Mouse (Mus musculus): ENCODE results near the gene Slc5a10. TPM values are rescaled to one million over a fixed set of nuclear protein-coding genes. Genes with fewer than 3 reads are reported as not detected.
A peak's percentile ranks its signal among the peaks of the same experiment; 100 is the strongest.

The Slc5a10 gene
- polyA plus RNA-seq, 1 experiment = 0.27 TPM

DNA sequence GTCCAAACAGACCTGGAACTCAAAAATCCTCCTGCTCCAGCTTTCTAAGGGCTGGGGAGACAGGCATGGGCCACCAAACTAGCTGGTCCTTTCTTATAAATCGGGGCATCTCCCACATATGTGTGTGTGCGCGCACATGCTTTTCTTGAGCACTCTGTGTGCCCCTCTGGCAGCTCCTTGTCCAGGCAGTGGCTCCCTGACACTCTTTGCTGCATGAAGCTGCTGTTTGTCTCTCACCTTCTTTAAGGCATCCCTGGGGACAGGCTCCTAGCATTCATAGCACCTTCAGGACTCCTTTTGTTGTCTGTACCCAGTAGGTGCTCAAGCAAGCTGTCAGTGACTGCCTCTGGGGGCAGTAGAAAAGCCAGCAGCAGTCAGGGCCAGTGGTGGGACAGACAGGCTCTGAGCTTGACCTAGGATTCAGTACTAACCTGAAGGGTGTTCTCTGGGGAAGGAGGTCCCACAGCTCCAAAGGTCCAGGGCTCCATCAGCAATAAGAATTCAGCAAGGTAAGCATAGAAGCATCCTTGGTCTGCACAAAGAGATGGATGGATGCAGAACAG, 62.2 kb downstream of the Slc5a10 start:
- no peak overlapping the region for H3K4me3 ChIP-seq (ENCODE audit: control insufficient read depth, insufficient read depth, low read length)
- H3K27ac ChIP-seq (ENCODE audit: control insufficient read depth, insufficient read depth, low read length) = no peak overlapping the region
- TF ChIP-seq CTCF (IDR thresholded peaks at IDR 0.05; ENCODE audit: borderline replicate concordance, control insufficient read depth, extremely low read depth, insufficient read depth, low read length, poor library complexity) = no peak
- no peak for TF ChIP-seq POLR2A (IDR thresholded peaks at IDR 0.05; ENCODE audit: control insufficient read depth, extremely low read depth, insufficient read depth, low read length, poor library complexity)
- 98% methylated on average over 3 of the region's 3 CpGs for WGBS
- no peak for DNase-seq
- H3K36me3 ChIP-seq (ENCODE audit: control insufficient read depth, insufficient read depth, low read length) = peaks cover 19% of the 10 kb centered on the region
- H3K4me1 ChIP-seq (replicated peaks; ENCODE audit: control insufficient read depth, insufficient read depth, low read length) = peaks cover 63% of the 10 kb centered on the region
- no peaks in the 10 kb centered on the region for H3K27me3 ChIP-seq (ENCODE audit: control insufficient read depth, insufficient read depth, low read length)

- no peak overlapping the region for H3K4me3 ChIP-seq (ENCODE audit: control insufficient read depth, insufficient read depth, low read length)
- WGBS = 91% methylated on average over 2 of the region's 2 CpGs
- TF ChIP-seq POLR2A (IDR thresholded peaks at IDR 0.05; ENCODE audit: control insufficient read depth, extremely low read depth, insufficient read depth, low read length, poor library complexity) = no peak
- no peak for TF ChIP-seq CTCF (IDR thresholded peaks at IDR 0.05; ENCODE audit: borderline replicate concordance, control insufficient read depth, extremely low read depth, insufficient read depth, low read length, poor library complexity)
- no peak overlapping the region for H3K27ac ChIP-seq (ENCODE audit: control insufficient read depth, insufficient read depth, low read length)
- no peak for DNase-seq
- H3K36me3 ChIP-seq (ENCODE audit: control insufficient read depth, insufficient read depth, low read length) = peaks cover 9% of the 10 kb centered on the region
- peaks cover 68% of the 10 kb centered on the region for H3K4me1 ChIP-seq (replicated peaks; ENCODE audit: control insufficient read depth, insufficient read depth, low read length)
- H3K27me3 ChIP-seq (ENCODE audit: control insufficient read depth, insufficient read depth, low read length) = no peaks in the 10 kb centered on the region
These were observed 63.2 kb downstream of the Slc5a10 start for GRCm38 (mm10) chr11:61657432-61657831.

GRCm38 (mm10) chr11:61656148-61656850, 64.3 kb downstream of the Slc5a10 start:
- Histone ChIP-seq H3K4me1 (replicated peaks; ENCODE audit: control insufficient read depth, insufficient read depth, low read length) (peaks cover 68% of the 10 kb centered on the region), H3K27ac (ENCODE audit: control insufficient read depth, insufficient read depth, low read length) (no peak overlapping the region), H3K4me3 (ENCODE audit: control insufficient read depth, insufficient read depth, low read length) (no peak overlapping the region), H3K27me3 (ENCODE audit: control insufficient read depth, insufficient read depth, low read length) (no peaks in the 10 kb centered on the region), H3K36me3 (ENCODE audit: control insufficient read depth, insufficient read depth, low read length) (no peaks in the 10 kb centered on the region)
- DNase-seq = no peak
- WGBS = 82% methylated on average over 6 of the region's 6 CpGs
- TF ChIP-seq POLR2A (IDR thresholded peaks at IDR 0.05; ENCODE audit: control insufficient read depth, extremely low read depth, insufficient read depth, low read length, poor library complexity) = no peak
- TF ChIP-seq CTCF (IDR thresholded peaks at IDR 0.05; ENCODE audit: borderline replicate concordance, control insufficient read depth, extremely low read depth, insufficient read depth, low read length, poor library complexity) = no peak

DNA sequence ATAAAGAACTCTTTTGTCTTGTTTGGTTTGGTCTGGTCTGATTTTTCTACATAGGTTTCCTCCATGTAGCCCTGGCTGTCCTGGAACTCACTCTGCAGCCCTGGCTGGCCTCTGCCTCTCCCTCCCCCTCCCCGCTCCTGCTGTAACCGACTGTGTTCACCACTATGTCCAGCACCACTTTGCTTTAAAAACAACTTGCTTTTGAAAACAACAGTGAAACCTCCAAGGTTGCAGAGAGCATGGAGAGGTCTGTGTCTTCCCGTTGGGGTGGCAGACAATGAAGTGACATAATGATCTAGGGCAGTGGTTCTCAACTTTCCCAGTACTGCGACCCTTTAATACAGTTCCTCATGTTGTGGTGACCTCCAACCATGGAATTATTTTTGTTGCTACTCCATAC, 65.0 kb downstream of the Slc5a10 start:
- 89% methylated on average over 4 of the region's 4 CpGs for WGBS
- DNase-seq = no peak
- no peak overlapping the region for H3K27ac ChIP-seq (ENCODE audit: control insufficient read depth, insufficient read depth, low read length)
- H3K36me3 ChIP-seq (ENCODE audit: control insufficient read depth, insufficient read depth, low read length) = no peaks in the 10 kb centered on the region
- no peak overlapping the region for H3K4me3 ChIP-seq (ENCODE audit: control insufficient read depth, insufficient read depth, low read length)
- no peaks in the 10 kb centered on the region for H3K27me3 ChIP-seq (ENCODE audit: control insufficient read depth, insufficient read depth, low read length)
- peaks cover 62% of the 10 kb centered on the region for H3K4me1 ChIP-seq (replicated peaks; ENCODE audit: control insufficient read depth, insufficient read depth, low read length)
- TF ChIP-seq POLR2A (IDR thresholded peaks at IDR 0.05; ENCODE audit: control insufficient read depth, extremely low read depth, insufficient read depth, low read length, poor library complexity) (no peak), CTCF (IDR thresholded peaks at IDR 0.05; ENCODE audit: borderline replicate concordance, control insufficient read depth, extremely low read depth, insufficient read depth, low read length, poor library complexity) (no peak)

- no peaks in the 10 kb centered on the region for H3K36me3 ChIP-seq (ENCODE audit: control insufficient read depth, insufficient read depth, low read length)
- no peak for DNase-seq
These were observed 65.8 kb downstream of the Slc5a10 start for GRCm38 (mm10) chr11:61654786-61655311.

DNA sequence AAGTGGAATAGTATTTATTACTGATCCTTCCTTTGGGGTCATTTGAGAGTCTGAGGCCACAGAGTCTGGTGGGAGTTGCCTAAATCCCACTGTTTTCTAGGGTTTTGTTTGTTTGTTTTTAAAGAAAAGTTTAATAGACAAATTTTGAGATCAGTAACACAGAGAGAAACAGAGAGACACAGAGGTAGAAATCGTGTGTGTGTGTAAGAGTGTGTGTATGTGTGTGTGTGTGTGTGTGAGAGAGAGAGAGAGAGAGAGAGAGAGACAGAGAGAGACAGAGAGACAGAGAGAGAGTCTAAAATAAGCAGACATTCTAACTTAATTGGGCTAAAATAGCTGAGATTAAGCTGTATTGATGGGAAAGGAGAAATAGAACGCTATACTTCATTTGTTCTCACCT, 67.1 kb downstream of the Slc5a10 start:
- peaks cover 61% of the 10 kb centered on the region for H3K4me1 ChIP-seq (replicated peaks; ENCODE audit: control insufficient read depth, insufficient read depth, low read length)
- H3K4me3 ChIP-seq (ENCODE audit: control insufficient read depth, insufficient read depth, low read length) = peak overlapping the region; percentile 87
- H3K27me3 ChIP-seq (ENCODE audit: control insufficient read depth, insufficient read depth, low read length) = no peaks in the 10 kb centered on the region
- H3K27ac ChIP-seq (ENCODE audit: control insufficient read depth, insufficient read depth, low read length) = peak overlapping the region; percentile 59
- TF ChIP-seq POLR2A (IDR thresholded peaks at IDR 0.05; ENCODE audit: control insufficient read depth, extremely low read depth, insufficient read depth, low read length, poor library complexity) = no peak
- no peak for TF ChIP-seq CTCF (IDR thresholded peaks at IDR 0.05; ENCODE audit: borderline replicate concordance, control insufficient read depth, extremely low read depth, insufficient read depth, low read length, poor library complexity)
- DNase-seq = no peak
- 60% methylated on average over 2 of the region's 2 CpGs for WGBS
- no peaks in the 10 kb centered on the region for H3K36me3 ChIP-seq (ENCODE audit: control insufficient read depth, insufficient read depth, low read length)

More at GRCm38 (mm10) chr11:61654786-61655311, 65.8 kb downstream of the Slc5a10 start:
- Histone ChIP-seq H3K4me1 (replicated peaks; ENCODE audit: control insufficient read depth, insufficient read depth, low read length) (peaks cover 59% of the 10 kb centered on the region), H3K4me3 (ENCODE audit: control insufficient read depth, insufficient read depth, low read length) (peak overlapping the region; percentile 55), H3K27me3 (ENCODE audit: control insufficient read depth, insufficient read depth, low read length) (no peaks in the 10 kb centered on the region), H3K27ac (ENCODE audit: control insufficient read depth, insufficient read depth, low read length) (peak overlapping the region; percentile 32; the same call in 1 of the 2 replicates)
- 87% methylated on average over 4 of the region's 4 CpGs for WGBS
- TF ChIP-seq CTCF (IDR thresholded peaks at IDR 0.05; ENCODE audit: borderline replicate concordance, control insufficient read depth, extremely low read depth, insufficient read depth, low read length, poor library complexity) = no peak
- TF ChIP-seq POLR2A (IDR thresholded peaks at IDR 0.05; ENCODE audit: control insufficient read depth, extremely low read depth, insufficient read depth, low read length, poor library complexity) = no peak
